Mouse (Mus musculus) C2C12 (cell line): ENCODE results near the gene Phyhipl. TPM values are rescaled to one million over a fixed set of nuclear protein-coding genes. Genes with fewer than 3 reads are reported as not detected.

Experiments used
- H3K27me3 ChIP-seq: one replicate; pipeline ENCODE4 v1.6.1; 2011; ENCODE audit not compliant: control insufficient read depth, insufficient read depth, insufficient read length
- H3K36me3 ChIP-seq: one replicate; pipeline ENCODE4 v1.6.1; 2011; ENCODE audit not compliant: control insufficient read depth, insufficient read depth
- H3K4me3 ChIP-seq: one replicate; pipeline ENCODE4 v1.5.1; 2011; ENCODE audit warnings: mild to moderate bottlenecking, control low read depth; ENCODE audit not compliant: poor library complexity, insufficient read depth, severe bottlenecking
- H3K79me2 ChIP-seq: one replicate; pipeline ENCODE4 v1.6.1; 2011; ENCODE audit not compliant: control insufficient read depth, insufficient read depth
- H3K79me3 ChIP-seq: one replicate; pipeline ENCODE4 v1.6.1; 2011; ENCODE audit warnings: low read depth, control low read depth
- H3ac ChIP-seq: one replicate; pipeline ENCODE3; 2011; ENCODE audit warnings: low read depth; ENCODE audit not compliant: control insufficient read depth, insufficient read length
- CEBPB ChIP-seq: IDR thresholded peaks from one replicate; pipeline ENCODE4 v1.6.1; 2011; ENCODE audit warnings: low read depth, mild to moderate bottlenecking, control low read depth, moderate library complexity
- CTCF ChIP-seq: IDR thresholded peaks from one replicate; pipeline ENCODE4 v1.5.1; 2011; ENCODE audit not compliant: control insufficient read depth, insufficient read depth, insufficient read length
- FOSL1 ChIP-seq: IDR thresholded peaks from one replicate; pipeline ENCODE4 v1.8.0; 2011; ENCODE audit warnings: mild to moderate bottlenecking, low read length; ENCODE audit not compliant: poor library complexity, insufficient read depth, severe bottlenecking
- MAX ChIP-seq: IDR thresholded peaks from one replicate; pipeline ENCODE4 v1.6.1; 2011; ENCODE audit warnings: mild to moderate bottlenecking, control low read depth
- MYOD1 ChIP-seq: IDR thresholded peaks from one replicate; pipeline ENCODE4 v1.6.1; 2011; ENCODE audit warnings: low read depth; ENCODE audit not compliant: control insufficient read depth, insufficient read length
- MYOG ChIP-seq: IDR thresholded peaks from one replicate; pipeline ENCODE4 v1.6.1; 2011; ENCODE audit not compliant: control insufficient read depth, insufficient read length; ENCODE audit errors: extremely low read depth
- USF1 ChIP-seq: IDR thresholded peaks from one replicate; pipeline ENCODE4 v1.6.1; 2011; ENCODE audit warnings: low read depth, mild to moderate bottlenecking, control low read depth, moderate library complexity
- polyA plus RNA-seq: library from polyadenylated mRNA; unstranded; fragments of >200 nt; fragmentation: generic; extraction: Trizol; gene quantifications from one replicate; pipeline ENCODE4 v1.2.1, GENCODE M21; 2012; ENCODE audit warnings: missing spikeins

Gene Phyhipl
- polyA plus RNA-seq, 1 experiment: 0.16 TPM

DNA sequence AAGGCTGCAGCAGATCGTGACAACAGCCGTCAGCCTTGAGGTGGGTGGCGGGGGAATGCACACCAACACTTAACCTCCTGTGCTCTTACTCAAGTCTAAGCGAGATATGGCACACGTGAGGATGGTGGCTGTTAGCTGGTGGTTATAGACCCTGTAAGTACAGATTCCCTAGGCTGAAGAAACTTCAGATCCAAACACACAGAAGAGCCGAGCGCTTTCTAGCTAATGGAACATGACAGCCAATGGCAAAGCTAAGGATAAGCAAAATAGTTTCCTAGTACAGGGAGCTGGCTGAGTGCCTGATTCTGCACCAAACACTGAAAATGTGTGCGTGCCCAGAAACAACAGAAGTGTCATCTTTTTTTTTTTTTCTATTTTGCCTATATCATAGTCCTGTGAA lies 33.1 kb upstream of the Phyhipl start:
- TF ChIP-seq CEBPB (no peak), MAX (no peak), CTCF (no peak), FOSL1 (no peak), MYOD1 (no peak), MYOG (no peak), USF1 (no peak)
- Histone ChIP-seq H3K79me3 (no peaks in the 10 kb centered on the region), H3K36me3 (no peaks in the 10 kb centered on the region), H3ac (no peak overlapping the region), H3K27me3 (no peaks in the 10 kb centered on the region), H3K79me2 (no peaks in the 10 kb centered on the region), H3K4me3 (no peak overlapping the region)

GRCm38 (mm10) chr10:70686941-70687703 lies 31.4 kb upstream of the Phyhipl start:
- no peak overlapping the region for H3ac ChIP-seq
- no peaks in the 10 kb centered on the region for H3K27me3 ChIP-seq
- H3K36me3 ChIP-seq: no peaks in the 10 kb centered on the region
- H3K79me3 ChIP-seq: no peaks in the 10 kb centered on the region
- no peaks in the 10 kb centered on the region for H3K79me2 ChIP-seq
- TF ChIP-seq FOSL1 (no peak), MYOG (no peak), CEBPB (no peak), MAX (no peak), CTCF (no peak), USF1 (no peak), MYOD1 (no peak)
- no peak overlapping the region for H3K4me3 ChIP-seq

GRCm38 (mm10) chr10:70686505-70686904 lies 30.7 kb upstream of the Phyhipl start:
- no peaks in the 10 kb centered on the region for H3K79me2 ChIP-seq
- TF ChIP-seq FOSL1 (no peak), CTCF (no peak), MYOG (no peak), MAX (no peak), CEBPB (no peak), MYOD1 (no peak), USF1 (no peak)
- no peak overlapping the region for H3ac ChIP-seq
- H3K79me3 ChIP-seq: no peaks in the 10 kb centered on the region
- no peak overlapping the region for H3K4me3 ChIP-seq
- H3K27me3 ChIP-seq: no peaks in the 10 kb centered on the region
- no peaks in the 10 kb centered on the region for H3K36me3 ChIP-seq

- Histone ChIP-seq H3K79me3 (no peaks in the 10 kb centered on the region), H3ac (no peak overlapping the region), H3K4me3 (no peak overlapping the region), H3K36me3 (no peaks in the 10 kb centered on the region), H3K79me2 (no peaks in the 10 kb centered on the region), H3K27me3 (no peaks in the 10 kb centered on the region)
- TF ChIP-seq CEBPB (no peak), MYOG (no peak), FOSL1 (no peak), USF1 (no peak), CTCF (no peak), MAX (no peak), MYOD1 (no peak)
Observed at GRCm38 (mm10) chr10:70683508-70683907, 27.7 kb upstream of the Phyhipl start.

DNA sequence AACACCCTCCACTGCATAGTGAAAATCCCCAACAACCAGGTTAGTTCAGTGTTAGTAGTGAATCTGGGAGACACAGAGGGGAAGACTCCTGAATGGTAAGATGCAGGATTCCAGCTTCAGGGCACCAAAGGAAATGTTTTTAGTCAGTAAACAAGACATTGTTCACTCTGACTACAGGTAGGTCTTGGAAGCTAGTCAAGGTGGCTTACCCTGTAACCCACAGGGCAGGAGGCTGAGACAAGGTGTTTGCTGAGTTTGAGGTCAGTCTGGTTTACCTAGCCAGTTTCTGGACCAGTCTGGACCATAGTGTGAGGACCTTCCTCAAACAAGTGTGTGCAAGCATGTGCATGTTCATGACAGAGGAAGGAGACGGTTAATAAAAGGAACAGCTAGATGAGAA lies 22.2 kb upstream of the Phyhipl start:
- Histone ChIP-seq H3K27me3 (no peaks in the 10 kb centered on the region), H3ac (no peak overlapping the region), H3K36me3 (no peaks in the 10 kb centered on the region), H3K79me2 (no peaks in the 10 kb centered on the region), H3K4me3 (no peak overlapping the region), H3K79me3 (no peaks in the 10 kb centered on the region)
- TF ChIP-seq USF1: no peak
- TF ChIP-seq CTCF: no peak
- no peak for TF ChIP-seq CEBPB
- no peak for TF ChIP-seq MYOD1
- no peak for TF ChIP-seq FOSL1
- no peak for TF ChIP-seq MAX
- no peak for TF ChIP-seq MYOG
